ENCODE assay signal across 10 mouse cellular contexts in the genomic region with DNA sequence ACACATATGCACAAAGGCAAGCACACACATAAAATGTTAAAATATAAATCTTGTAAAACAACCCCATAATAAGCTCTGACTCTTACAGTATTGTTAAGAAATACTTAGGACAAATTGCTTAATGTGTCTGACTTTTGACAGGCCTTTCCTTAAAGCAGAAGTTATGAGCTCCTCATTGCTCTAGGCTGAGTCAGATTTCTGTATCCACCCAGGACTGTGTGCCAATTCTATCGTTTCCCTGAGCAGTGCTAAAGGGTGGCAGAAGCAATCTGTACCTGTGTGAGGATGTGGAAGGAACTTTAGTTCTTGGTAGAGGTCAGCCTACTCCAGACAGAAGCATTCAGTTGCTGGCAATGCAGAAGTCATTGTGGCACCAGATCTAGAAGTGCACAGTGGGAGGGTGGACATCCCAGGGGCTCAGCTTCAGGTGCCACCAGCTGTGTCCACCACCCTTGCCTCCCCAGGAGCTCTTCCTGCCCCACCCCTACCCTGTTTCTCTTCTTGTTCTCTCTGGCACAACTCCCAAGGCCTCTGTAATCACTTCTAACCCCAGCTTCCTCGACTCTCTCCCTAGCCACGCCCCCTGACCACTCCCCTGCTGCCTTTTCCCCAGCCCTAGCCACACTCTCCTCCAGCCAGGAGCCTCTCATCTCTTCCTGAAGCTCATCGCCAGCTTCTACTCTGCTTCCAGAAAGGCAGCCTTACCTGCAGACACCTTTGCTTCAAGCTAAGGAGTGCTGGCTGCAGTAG. TPM values are rescaled to one million over a fixed set of nuclear protein-coding genes. Genes with fewer than 3 reads are reported as not detected.
DNase-seq lines count a peak whose midpoint lies in the region; ATAC-seq and TF ChIP-seq lines count a peak whose summit lies in the region.
"Had no signal": no experiment of that assay in that cellular context is flagged by ENCODE, and none has a peak within 500 bp of the region (broad histone marks: within the 10 kb centered on the region; RNA-seq: fewer than 3 reads in every experiment).

No protein-coding gene starts in this region.

- no peak for TF ChIP-seq CTCF in liver, adult 2 months (IDR thresholded peaks at IDR 0.05; ENCODE audit: low read depth, low read length)
- TF ChIP-seq CTCF in hindbrain, postnatal 0 days (IDR thresholded peaks at IDR 0.05; ENCODE audit: low read depth), result no peak

- 27% methylated on average over 4 of the region's 4 CpGs for WGBS in heart, embryonic 12.5 days
- WGBS in heart, embryonic 11.5 days (ENCODE audit: insufficient replicate concordance), result 29% methylated on average over 4 of the region's 4 CpGs
- 43% methylated on average over 4 of the region's 4 CpGs for WGBS in liver, adult 2 months
- 41% methylated on average over 4 of the region's 4 CpGs for WGBS in hindbrain, postnatal 0 days

- 0 out of 2 replicates have a peak, but pooled peaks cover 6% of the 10 kb centered on the region for H3K4me1 ChIP-seq in heart, embryonic 12.5 days (replicated peaks)
- no peaks in the 10 kb centered on the region for H3K4me1 ChIP-seq in heart, embryonic 11.5 days (ENCODE audit: control insufficient read depth, insufficient read depth, low read length)
- H3K4me1 ChIP-seq in liver, adult 2 months (ENCODE audit: control insufficient read depth, insufficient read depth, low read length), result no peaks in the 10 kb centered on the region
- H3K4me1 ChIP-seq in hindbrain, postnatal 0 days (ENCODE audit: insufficient read depth, low read length), result no peaks in the 10 kb centered on the region

- H3K79me2 ChIP-seq in liver, adult 2 months (ENCODE audit: control insufficient read depth, insufficient read depth, low read length), result no peaks in the 10 kb centered on the region

- no peak overlapping the region for H3K4me3 ChIP-seq in heart, embryonic 12.5 days
- H3K4me3 ChIP-seq in heart, embryonic 11.5 days (ENCODE audit: low read depth, low read length), result no peak overlapping the region
- H3K4me3 ChIP-seq in liver, adult 2 months (ENCODE audit: insufficient read depth, low read depth, low read length), result no peak overlapping the region
- no peak overlapping the region for H3K4me3 ChIP-seq in hindbrain, postnatal 0 days (ENCODE audit: low read length)
- H3K4me3 ChIP-seq: embryonic facial prominence, embryonic 13.5 days; heart, embryonic 15.5 days had no signal

- H3K36me3 ChIP-seq in heart, embryonic 12.5 days, result peaks cover 87% of the 10 kb centered on the region
- peaks cover 8% of the 10 kb centered on the region; the same call in 1 of the 2 replicates for H3K36me3 ChIP-seq in heart, embryonic 11.5 days (ENCODE audit: control insufficient read depth, insufficient read depth, low read length)
- peaks cover 86% of the 10 kb centered on the region for H3K36me3 ChIP-seq in liver, adult 2 months (ENCODE audit: control insufficient read depth, insufficient read depth, low read length)
- no peaks in the 10 kb centered on the region for H3K36me3 ChIP-seq in hindbrain, postnatal 0 days (ENCODE audit: insufficient read depth, low read length)

- H3K27ac ChIP-seq in heart, embryonic 12.5 days (ENCODE audit: poor library complexity, severe bottlenecking), result no peak overlapping the region
- H3K27ac ChIP-seq in heart, embryonic 11.5 days (ENCODE audit: low read depth, low read length), result no peak overlapping the region
- H3K27ac ChIP-seq in liver, adult 2 months (replicated peaks; ENCODE audit: insufficient read depth, low read depth, low read length), result peak overlapping the region; percentile 18; the same call in 1 of the 2 replicates
- no peak overlapping the region for H3K27ac ChIP-seq in hindbrain, postnatal 0 days
- H3K27ac ChIP-seq: embryonic facial prominence, embryonic 13.5 days; heart, embryonic 15.5 days had no signal

- H3K9me3 ChIP-seq in heart, embryonic 12.5 days (replicated peaks), result no peaks in the 10 kb centered on the region
- no peaks in the 10 kb centered on the region for H3K9me3 ChIP-seq in heart, embryonic 11.5 days (replicated peaks; ENCODE audit: control insufficient read depth, low read length)
- no peaks in the 10 kb centered on the region for H3K9me3 ChIP-seq in hindbrain, postnatal 0 days (ENCODE audit: low read length)
- H3K9me3 ChIP-seq: embryonic facial prominence, embryonic 13.5 days; heart, embryonic 15.5 days had no signal

- peak; percentile 38; the same call in 1 of the 2 replicates for ATAC-seq in heart, embryonic 12.5 days (ENCODE audit: insufficient number of reproducible peaks, low FRiP score)
- no peak for ATAC-seq in heart, embryonic 11.5 days (replicated peaks; ENCODE audit: insufficient number of reproducible peaks, low FRiP score, low TSS enrichment)
- ATAC-seq in megakaryocyte-erythroid progenitor cell, adult 5-6 weeks (replicated peaks; ENCODE audit: low FRiP score, low TSS enrichment, poor library complexity, severe bottlenecking), result peak; percentile 67
- ATAC-seq in hindbrain, postnatal 0 days, result no peak

- no peak for TF ChIP-seq POLR2A in liver, adult 2 months (IDR thresholded peaks at IDR 0.05; ENCODE audit: extremely low read depth, insufficient read depth, low read length)

- H3K27me3 ChIP-seq in heart, embryonic 12.5 days (replicated peaks), result no peaks in the 10 kb centered on the region
- H3K27me3 ChIP-seq in heart, embryonic 11.5 days (ENCODE audit: control insufficient read depth, insufficient read depth, low read length), result no peaks in the 10 kb centered on the region
- H3K27me3 ChIP-seq in liver, adult 2 months (ENCODE audit: control insufficient read depth, insufficient read depth, low read length), result no peaks in the 10 kb centered on the region
- H3K27me3 ChIP-seq in hindbrain, postnatal 0 days (ENCODE audit: insufficient read depth, low read length), result no peaks in the 10 kb centered on the region
- H3K27me3 ChIP-seq: embryonic facial prominence, embryonic 13.5 days; heart, embryonic 15.5 days had no signal

- no peak overlapping the region for H3K9ac ChIP-seq in heart, embryonic 12.5 days
- no peak overlapping the region for H3K9ac ChIP-seq in heart, embryonic 11.5 days (ENCODE audit: low read depth, low read length)
- no peak overlapping the region for H3K9ac ChIP-seq in liver, adult 2 months (ENCODE audit: low read depth, low read length)
- no peak overlapping the region for H3K9ac ChIP-seq in hindbrain, postnatal 0 days (replicated peaks; ENCODE audit: low read length)
- H3K9ac ChIP-seq: embryonic facial prominence, embryonic 13.5 days; heart, embryonic 15.5 days had no signal

- DNase-seq in adipocyte (ENCODE audit: low spot score), result peak; percentile 82
- no peak for DNase-seq in liver, adult 2 months (ENCODE audit: extremely low read depth, low read depth, low spot score)
- no peak for DNase-seq in thymus, postnatal 0 days (ENCODE audit: low spot score)
- DNase-seq in hindbrain, postnatal 0 days (ENCODE audit: low spot score), result no peak
- DNase-seq in kidney, adult 18-20 months, result no peak

- H3K4me2 ChIP-seq in heart, embryonic 12.5 days, result no peak overlapping the region
- no peak overlapping the region for H3K4me2 ChIP-seq in heart, embryonic 11.5 days
- no peak overlapping the region for H3K4me2 ChIP-seq in hindbrain, postnatal 0 days (ENCODE audit: low read depth, low read length)
- H3K4me2 ChIP-seq: embryonic facial prominence, embryonic 13.5 days; heart, embryonic 15.5 days had no signal

RNA-seq across cellular contexts. Expression of gene Tesmin, which starts 11.5 kb away (rescaled TPM):
- polyA plus RNA-seq in heart, embryonic 12.5 days (2016; fragmentation: Nextera tagmentation; extraction: Ambion mirVana), result 0.46 and 0.83 TPM in 2 replicates
- 0.77 and 0.83 TPM in 2 replicates for polyA plus RNA-seq in heart, embryonic 11.5 days (2014; fragmentation: Nextera tagmentation; extraction: Ambion mirVana)
- 0.46 and 0.54 TPM in 2 replicates for total RNA-seq in liver, adult 2 months (2014; rRNA removed)
- polyA plus RNA-seq in liver, adult 2 months (2012; rRNA removed), result 0.31 and 0.33 TPM in 2 replicates
- 0.74 and 3.9 TPM in 2 replicates for total RNA-seq in megakaryocyte-erythroid progenitor cell, adult 5-6 weeks (2014; fragmentation: Nextera tagmentation)
- 0.66 and 1.5 TPM in 2 replicates for total RNA-seq in megakaryocyte-erythroid progenitor cell, adult 5-6 weeks (2017)
- polyA plus RNA-seq in thymus, postnatal 0 days (2015; fragmentation: Nextera tagmentation; extraction: Ambion mirVana), result 1.5 and 1.6 TPM in 2 replicates
- total RNA-seq in hindbrain, postnatal 0 days (2014; rRNA removed), result 1.3 and 1.5 TPM in 2 replicates
- polyA plus RNA-seq in hindbrain, postnatal 0 days (2015; fragmentation: Nextera tagmentation; extraction: Ambion mirVana), result 0.97 and 1.1 TPM in 2 replicates

RNA-seq across cellular contexts. Expression of gene Gal, which starts 37.2 kb away (rescaled TPM):
- polyA plus RNA-seq in heart, embryonic 12.5 days (2016; fragmentation: Nextera tagmentation; extraction: Ambion mirVana), result 8.1 and 8.5 TPM in 2 replicates
- 14.0 TPM in 2 replicates for polyA plus RNA-seq in heart, embryonic 11.5 days (2014; fragmentation: Nextera tagmentation; extraction: Ambion mirVana)
- total RNA-seq in liver, adult 2 months (2014; rRNA removed), result 0.28 TPM in 1 of 2 replicates, not detected in the other
- not detected in 2 replicates for polyA plus RNA-seq in liver, adult 2 months (2012; rRNA removed)
- not detected in 2 replicates for total RNA-seq in megakaryocyte-erythroid progenitor cell, adult 5-6 weeks (2014; fragmentation: Nextera tagmentation)
- not detected in 2 replicates for total RNA-seq in megakaryocyte-erythroid progenitor cell, adult 5-6 weeks (2017)
- polyA plus RNA-seq in thymus, postnatal 0 days (2015; fragmentation: Nextera tagmentation; extraction: Ambion mirVana), result 7.2 and 7.4 TPM in 2 replicates
- total RNA-seq in hindbrain, postnatal 0 days (2014; rRNA removed), result 0.75 and 3.7 TPM in 2 replicates
- polyA plus RNA-seq in hindbrain, postnatal 0 days (2015; fragmentation: Nextera tagmentation; extraction: Ambion mirVana), result 29.4 and 40.6 TPM in 2 replicates

RNA-seq across cellular contexts. Expression of gene Cpt1a, which starts 55.0 kb away (rescaled TPM):
- 22.3 and 22.4 TPM in 2 replicates for polyA plus RNA-seq in heart, embryonic 12.5 days (2016; fragmentation: Nextera tagmentation; extraction: Ambion mirVana)
- polyA plus RNA-seq in heart, embryonic 11.5 days (2014; fragmentation: Nextera tagmentation; extraction: Ambion mirVana), result 14.3 and 17.2 TPM in 2 replicates
- 162 and 234 TPM in 2 replicates for total RNA-seq in liver, adult 2 months (2014; rRNA removed)
- polyA plus RNA-seq in liver, adult 2 months (2012; rRNA removed), result 182 and 211 TPM in 2 replicates
- total RNA-seq in megakaryocyte-erythroid progenitor cell, adult 5-6 weeks (2014; fragmentation: Nextera tagmentation), result 33.3 and 51.4 TPM in 2 replicates
- total RNA-seq in megakaryocyte-erythroid progenitor cell, adult 5-6 weeks (2017), result 34.2 and 35.2 TPM in 2 replicates
- polyA plus RNA-seq in thymus, postnatal 0 days (2015; fragmentation: Nextera tagmentation; extraction: Ambion mirVana), result 54.7 and 60.1 TPM in 2 replicates
- total RNA-seq in hindbrain, postnatal 0 days (2014; rRNA removed), result 27.7 and 31.1 TPM in 2 replicates
- polyA plus RNA-seq in hindbrain, postnatal 0 days (2015; fragmentation: Nextera tagmentation; extraction: Ambion mirVana), result 22.3 and 22.4 TPM in 2 replicates

Comparison
In these comparisons a context has a peak if more than half of its experiments do, and no peak if none do; other contexts are left out.
1. ATAC-seq: peak in heart, embryonic 12.5 days (single experiment) and megakaryocyte-erythroid progenitor cell, adult 5-6 weeks (single experiment); none in heart, embryonic 11.5 days (single experiment) and hindbrain, postnatal 0 days (single experiment).